Mouse (Mus musculus) adrenal gland, postnatal 36 days (tissue): ENCODE results near the gene Ifit1. TPM values are rescaled to one million over a fixed set of nuclear protein-coding genes. Genes with fewer than 3 reads are reported as not detected.

Experiments
- DNase-seq, 2 experiments: peaks; one replicate each; pipeline ENCODE4 v3.0.0; 2021; ENCODE audit warnings: mixed read lengths in 1 of 2
- total RNA-seq, 2 experiments: library from RNA; stranded (reverse); gene quantifications; 2 replicates each; pipeline ENCODE4 v1.2.3; 2021

Ifit1 gene
- total RNA-seq, 2 experiments from 2014 or later, result 4.6 to 6.2 TPM

GRCm38 (mm10) chr19:34655227-34655805 is 14.6 kb downstream of the Ifit1 start:
- no peak for DNase-seq

GRCm38 (mm10) chr19:34656511-34657298 is 16.0 kb downstream of the Ifit1 start:
- no peak for DNase-seq

GRCm38 (mm10) chr19:34662067-34662507 is 21.4 kb downstream of the Ifit1 start:
- peak; percentile 75 to 82 for DNase-seq

- DNase-seq, result no peak
Measured at GRCm38 (mm10) chr19:34662740-34663139, 22.1 kb downstream of the Ifit1 start.

GRCm38 (mm10) chr19:34666127-34666526 is 25.5 kb downstream of the Ifit1 start:
- DNase-seq, result peak; percentile 52 to 59

GRCm38 (mm10) chr19:34673476-34673875 is 32.8 kb downstream of the Ifit1 start:
- peak; percentile 5 to 28 for DNase-seq

- DNase-seq, result no peak
Measured at GRCm38 (mm10) chr19:34678428-34678827, 37.8 kb downstream of the Ifit1 start.

- DNase-seq, result peak; percentile 71 to 80
Measured at GRCm38 (mm10) chr19:34684857-34685256, 44.2 kb downstream of the Ifit1 start.

GRCm38 (mm10) chr19:34685530-34685929 is 44.9 kb downstream of the Ifit1 start:
- no peak for DNase-seq

- no peak for DNase-seq
Measured at GRCm38 (mm10) chr19:34691402-34691801, 50.7 kb downstream of the Ifit1 start.

GRCm38 (mm10) chr19:34696352-34696986 is 55.8 kb downstream of the Ifit1 start:
- no peak for DNase-seq

- no peak for DNase-seq
Measured at GRCm38 (mm10) chr19:34697461-34697860, 56.8 kb downstream of the Ifit1 start.

GRCm38 (mm10) chr19:34698432-34698831 is 57.8 kb downstream of the Ifit1 start:
- no peak for DNase-seq

GRCm38 (mm10) chr19:34698852-34699251 is 58.2 kb downstream of the Ifit1 start:
- no peak for DNase-seq

- no peak for DNase-seq
Measured at GRCm38 (mm10) chr19:34699300-34699699, 58.6 kb downstream of the Ifit1 start.

Other genes with a start within 250 kb of the Ifit1 start
- under 1 TPM; 0.26 to 0.50 TPM for gene Ch25h, start 165.7 kb upstream of the Ifit1 start, total RNA-seq
- gene Lipa, start 113.4 kb upstream of the Ifit1 start, total RNA-seq, result 100 to 1,000 TPM in 1 of 2 experiments, 10 to 100 TPM in 1; 87.3 to 203 TPM
- 1 to 10 TPM; 4.1 to 5.8 TPM for gene Ifit2, start 90.2 kb upstream of the Ifit1 start, total RNA-seq
- 10 to 100 TPM; 10.9 to 13.1 TPM for gene Ifit3, start 57.3 kb upstream of the Ifit1 start, total RNA-seq
- under 1 TPM; 0.40 to 0.92 TPM for gene Ifit1bl1, start 38.9 kb upstream of the Ifit1 start, total RNA-seq
- 1 to 10 TPM; 3.5 to 3.7 TPM for gene Ifit3b, start 32.9 kb upstream of the Ifit1 start, total RNA-seq
- under 1 TPM; 0.26 to 0.43 TPM for gene Ifit1bl2, start 128 bp upstream of the Ifit1 start, total RNA-seq
- gene Slc16a12, start 106.4 kb downstream of the Ifit1 start, total RNA-seq, result under 1 TPM; 0.33 to 0.36 TPM
- gene Pank1, start 238.6 kb downstream of the Ifit1 start, total RNA-seq, result 10 to 100 TPM; 52.3 to 93.0 TPM